Mouse (Mus musculus) neural tube, embryonic 10.5 days (tissue): ENCODE results near the gene Cdyl.

Experiments
- DNase-seq: peaks from one replicate; pipeline ENCODE4 v3.0.0-alpha.2; 2017; ENCODE audit warnings: low spot score; ENCODE audit errors: extremely low spot score

Gene Cdyl

DNA sequence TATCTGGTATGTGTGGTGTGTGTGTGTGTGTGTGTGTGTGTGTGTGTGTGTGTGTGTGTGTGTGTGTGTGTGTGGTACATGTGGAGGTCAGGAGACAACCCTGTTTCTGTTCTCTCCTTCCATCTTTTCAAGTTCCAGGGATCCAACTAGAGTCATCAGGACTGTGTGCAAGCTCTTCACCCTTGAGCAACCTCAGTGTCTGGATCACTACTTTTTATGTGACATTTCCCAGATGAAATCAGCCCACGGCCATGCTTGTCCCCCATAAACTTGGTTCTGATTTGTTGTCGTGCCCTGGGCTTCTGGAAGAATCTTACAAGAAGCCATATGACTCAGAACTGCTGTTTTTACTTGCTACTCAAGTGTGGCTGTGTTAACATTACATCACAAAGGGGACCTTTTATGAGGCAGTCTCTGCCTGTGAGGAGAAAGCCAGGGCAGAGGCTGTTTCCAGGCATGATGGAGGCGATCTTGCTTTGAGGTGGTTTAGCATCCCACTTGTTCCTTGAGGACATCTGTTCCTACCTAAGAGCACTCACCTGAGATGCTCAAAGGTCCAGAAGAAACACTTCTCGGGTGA, at the start of gene Cdyl:
Gene Cdyl (plus strand): TSS at position 428 of the 580 bp plus-strand sequence.
- no peak for DNase-seq

DNA sequence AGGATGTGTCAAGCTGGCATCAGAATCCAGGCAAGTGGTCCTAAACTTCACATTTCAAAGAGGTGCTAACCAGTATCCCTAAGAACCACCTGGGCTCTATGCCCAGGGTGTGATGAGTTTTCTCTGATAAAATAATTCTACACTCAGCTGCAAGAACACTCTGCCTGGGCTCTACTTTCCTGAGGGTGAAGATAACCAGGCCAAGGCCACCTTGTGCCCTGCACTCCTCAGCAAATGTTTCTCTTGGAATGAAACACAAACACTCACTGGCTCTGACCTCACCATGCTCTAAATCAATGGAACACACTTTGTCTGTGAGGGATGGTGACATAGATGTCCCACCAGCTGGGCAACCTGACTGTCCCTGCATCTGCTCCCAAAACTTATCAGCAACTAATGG, 48.9 kb upstream of the Cdyl start:
- DNase-seq: no peak

DNA sequence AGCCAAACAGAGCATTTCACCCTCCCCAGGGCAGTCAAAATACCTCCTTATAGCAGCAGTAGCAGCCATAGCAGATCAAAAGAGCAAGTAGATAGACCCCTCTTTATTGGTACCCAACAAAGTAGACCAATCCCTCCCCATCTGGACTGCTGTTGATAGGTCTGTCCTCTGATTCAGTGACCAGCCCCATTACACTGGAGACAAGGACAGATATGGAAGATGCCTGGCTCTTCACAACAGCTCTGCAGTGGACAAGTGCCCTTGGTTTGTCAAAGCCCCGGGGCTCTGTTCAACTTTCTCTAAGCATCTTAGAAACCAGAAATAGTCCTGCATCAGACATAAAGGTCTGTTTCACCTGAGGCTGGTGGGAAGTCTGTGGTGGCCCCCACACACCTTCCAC, 47.1 kb upstream of the Cdyl start:
- no peak for DNase-seq

DNA sequence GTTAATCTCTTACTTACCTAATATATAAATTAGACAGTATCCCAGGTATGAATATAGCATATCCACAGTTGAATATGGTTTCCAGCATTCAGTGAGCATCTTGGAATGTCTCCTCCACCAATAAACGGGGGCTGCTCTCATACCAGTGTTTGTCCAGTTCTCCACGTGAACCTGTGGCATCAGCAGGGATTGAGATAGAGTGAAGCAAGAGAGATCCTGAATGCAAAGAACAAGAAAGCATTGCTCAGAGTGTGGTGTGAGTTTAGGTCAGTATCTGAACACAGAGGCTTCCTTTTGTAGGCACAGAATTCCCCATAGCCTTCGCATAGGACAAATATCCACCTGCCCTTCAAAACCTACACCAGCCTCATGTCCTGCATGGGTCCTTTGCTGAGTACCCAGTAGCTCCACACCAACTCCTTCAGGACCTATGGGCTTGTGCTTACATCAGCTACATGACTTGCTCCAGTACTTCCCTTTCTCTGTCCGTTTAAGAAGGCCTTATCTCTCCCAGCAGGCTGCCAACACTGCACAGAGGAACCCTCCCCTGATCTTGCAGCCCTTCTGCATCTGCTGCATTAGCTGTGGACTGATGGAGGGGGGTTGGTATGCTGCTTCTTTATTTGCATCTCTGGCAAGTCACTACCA, 44.7 kb upstream of the Cdyl start:
- DNase-seq: no peak

GRCm38 (mm10) chr13:35616524-35617099, 43.0 kb upstream of the Cdyl start:
- DNase-seq: no peak

DNA sequence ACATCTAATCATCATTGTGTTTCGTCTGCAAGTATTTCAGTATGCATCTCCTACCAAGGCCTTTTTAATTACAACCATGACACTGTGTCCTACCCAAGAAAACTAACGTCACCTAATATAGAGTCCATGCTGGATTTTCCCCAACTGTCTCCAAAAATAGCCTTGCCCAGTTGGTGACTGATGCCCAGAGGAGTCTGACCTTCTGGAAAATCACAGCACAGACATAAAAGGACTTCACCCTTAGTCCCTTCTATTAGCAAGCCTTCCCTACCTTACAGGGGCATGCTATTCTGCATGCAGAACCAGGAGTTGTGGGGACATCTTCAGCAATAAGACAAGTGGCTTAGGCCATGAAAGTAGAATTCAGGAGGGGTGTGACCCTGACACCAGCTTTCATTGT, 40.3 kb upstream of the Cdyl start:
- no peak for DNase-seq

DNA sequence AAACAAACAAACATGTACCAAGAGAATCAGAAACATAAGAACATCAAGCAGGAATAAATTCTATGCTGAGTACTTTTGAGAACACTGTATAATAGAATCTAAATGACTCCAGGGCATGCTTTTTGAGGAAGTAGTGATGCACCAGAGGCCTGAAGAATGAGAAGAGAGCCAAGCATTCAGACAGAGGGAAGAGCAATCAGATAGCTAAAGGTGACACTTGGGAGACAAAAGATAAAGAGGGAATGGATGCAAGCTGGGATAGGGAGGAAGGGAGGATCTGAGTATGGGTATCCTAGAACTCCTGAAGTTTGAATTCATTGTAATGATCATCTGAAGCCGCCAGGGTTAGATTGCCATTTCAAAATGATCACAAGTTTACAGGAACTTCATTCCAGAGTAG, 38.9 kb upstream of the Cdyl start:
- no peak for DNase-seq

DNA sequence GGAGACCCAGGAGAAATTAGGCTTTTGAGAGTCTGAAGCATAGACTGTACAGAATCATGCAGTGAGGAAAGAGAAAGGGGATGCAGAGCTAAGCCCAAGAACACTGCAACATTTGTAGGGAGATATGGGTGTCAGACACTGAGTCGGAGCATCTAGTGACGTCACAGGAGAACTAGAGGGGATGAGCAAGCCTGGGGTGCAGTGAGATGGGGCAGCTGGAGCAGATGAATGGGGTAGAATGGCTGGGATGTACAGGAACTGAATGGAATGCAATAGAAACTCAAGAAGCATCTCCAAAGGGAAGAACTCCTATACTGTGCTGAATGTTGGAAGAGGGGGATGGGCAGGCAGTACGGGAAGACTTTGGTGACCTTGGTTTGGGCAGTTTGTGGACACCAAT, 34.8 kb upstream of the Cdyl start:
- DNase-seq: no peak

GRCm38 (mm10) chr13:35625556-35625955, 34.1 kb upstream of the Cdyl start:
- DNase-seq: no peak

DNA sequence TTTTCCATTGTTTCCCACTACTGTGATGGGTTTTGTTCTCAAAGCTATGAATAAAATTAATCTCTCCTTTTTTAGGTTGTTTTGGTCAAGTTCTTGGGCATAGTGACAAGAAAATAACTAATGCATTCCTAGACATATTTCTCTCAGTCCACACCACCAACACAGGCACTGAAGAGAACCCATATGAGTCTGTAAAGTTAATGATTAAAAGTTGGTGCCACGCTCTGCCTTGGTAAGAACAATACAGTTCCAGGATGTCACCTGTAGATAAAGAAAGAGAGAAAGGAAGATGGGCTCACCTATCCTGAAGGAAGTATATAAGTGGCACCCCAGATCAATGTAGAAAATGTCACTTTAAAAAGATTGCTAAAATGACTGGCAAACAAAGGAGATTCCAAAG, 32.3 kb upstream of the Cdyl start:
- no peak for DNase-seq

GRCm38 (mm10) chr13:35647132-35647823, 12.4 kb upstream of the Cdyl start:
- no peak for DNase-seq

- no peak for DNase-seq
These were observed 9.3 kb upstream of the Cdyl start for GRCm38 (mm10) chr13:35650284-35650872.

GRCm38 (mm10) chr13:35652851-35653250, 6.8 kb upstream of the Cdyl start:
- DNase-seq: no peak

DNA sequence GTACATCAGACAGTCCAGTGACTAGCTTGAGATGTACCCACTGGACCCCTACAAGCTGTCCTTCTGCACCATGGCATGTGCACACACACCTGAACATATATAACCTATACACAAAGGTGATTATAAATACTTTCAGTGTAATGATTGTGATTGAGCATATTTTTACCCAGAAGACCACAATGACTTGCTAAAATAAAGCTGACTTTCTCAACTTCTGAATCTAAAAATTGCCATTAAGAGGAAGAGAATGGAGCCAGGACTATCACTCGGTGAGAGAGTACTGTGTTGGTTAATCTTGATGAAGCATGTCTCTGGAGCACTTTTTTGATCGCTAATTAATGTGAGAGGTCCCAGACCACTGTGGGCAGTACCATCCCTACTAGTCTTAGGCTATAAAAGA, 2.8 kb upstream of the Cdyl start:
- no peak for DNase-seq

- no peak for DNase-seq
These were observed 5.8 kb downstream of the Cdyl start for GRCm38 (mm10) chr13:35665456-35665855.

DNA sequence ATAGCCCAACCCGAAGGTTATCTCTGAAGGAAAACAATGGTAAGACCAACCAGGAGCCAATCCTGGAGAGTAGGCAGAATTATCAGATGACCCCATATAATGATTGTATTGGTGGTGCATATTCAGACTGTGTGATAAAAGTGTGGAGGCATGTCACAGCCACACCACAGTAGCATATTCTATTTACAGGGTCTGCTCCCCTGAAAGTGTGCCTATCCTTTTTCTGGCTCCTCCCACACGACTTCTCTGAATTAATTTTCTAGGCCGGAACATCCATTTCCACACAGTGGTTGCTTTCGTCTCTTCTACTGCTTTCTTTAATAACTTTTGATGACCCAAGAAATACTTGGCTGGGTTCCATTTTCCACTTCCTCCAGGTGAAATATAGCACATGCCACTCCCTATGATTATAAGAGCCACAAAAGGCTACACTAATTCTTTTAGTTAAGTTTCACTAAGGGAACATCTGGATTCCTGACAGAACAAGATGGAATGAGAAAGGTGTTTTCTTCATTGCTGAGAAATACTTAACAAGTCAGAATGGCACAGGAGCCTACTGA, 10.4 kb downstream of the Cdyl start:
- no peak for DNase-seq

GRCm38 (mm10) chr13:35670875-35671274, 11.2 kb downstream of the Cdyl start:
- DNase-seq: no peak

DNA sequence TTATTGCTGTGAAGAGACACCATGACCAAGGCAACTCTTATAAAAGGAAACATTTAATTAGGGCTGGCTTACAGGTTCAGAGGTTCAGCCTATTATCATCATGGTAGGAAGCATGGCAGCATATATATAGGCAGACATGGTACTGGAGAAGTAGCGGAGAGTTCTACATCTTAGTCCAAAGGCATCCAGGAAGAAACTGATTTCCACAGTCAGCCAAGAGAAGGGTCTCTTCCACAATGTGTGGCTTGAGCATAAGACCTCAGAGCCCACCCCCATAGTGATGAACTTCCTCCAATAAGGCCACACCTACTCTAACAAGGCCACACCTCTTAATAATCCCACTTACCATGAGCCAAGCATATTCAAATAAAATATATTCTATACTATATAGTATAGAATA, 17.3 kb downstream of the Cdyl start:
- DNase-seq: no peak

DNA sequence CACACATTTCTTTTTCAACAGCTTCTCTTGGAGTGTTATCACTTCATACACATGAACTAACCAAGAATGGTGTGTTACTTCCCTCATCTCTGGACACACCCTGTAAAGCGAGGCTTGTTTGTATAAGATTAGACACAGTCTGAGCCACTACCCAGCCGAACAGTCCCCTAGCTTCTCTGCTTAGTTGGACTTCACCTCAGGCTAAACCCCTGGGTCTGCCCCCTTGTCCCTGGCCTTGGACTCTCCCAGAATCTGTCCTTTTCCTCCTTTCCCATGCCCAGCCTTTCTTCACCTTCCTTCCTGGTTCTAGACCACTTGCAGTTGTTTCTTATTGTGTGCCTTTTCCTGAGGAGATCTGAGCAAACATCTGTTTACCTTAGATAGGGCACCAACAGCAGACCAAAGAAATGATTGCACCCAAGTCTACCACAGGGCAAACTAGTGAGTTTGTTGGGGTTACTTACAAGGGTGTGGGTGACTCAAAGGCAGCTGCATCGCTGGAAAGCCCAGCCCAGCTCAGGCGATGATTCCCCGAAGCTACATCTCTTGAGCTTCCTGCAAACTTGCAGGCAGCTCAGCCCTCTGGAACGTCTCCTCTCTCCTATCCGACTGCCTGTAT, 17.9 kb downstream of the Cdyl start:
- DNase-seq: no peak

GRCm38 (mm10) chr13:35678691-35679090, 19.1 kb downstream of the Cdyl start:
- no peak for DNase-seq

DNA sequence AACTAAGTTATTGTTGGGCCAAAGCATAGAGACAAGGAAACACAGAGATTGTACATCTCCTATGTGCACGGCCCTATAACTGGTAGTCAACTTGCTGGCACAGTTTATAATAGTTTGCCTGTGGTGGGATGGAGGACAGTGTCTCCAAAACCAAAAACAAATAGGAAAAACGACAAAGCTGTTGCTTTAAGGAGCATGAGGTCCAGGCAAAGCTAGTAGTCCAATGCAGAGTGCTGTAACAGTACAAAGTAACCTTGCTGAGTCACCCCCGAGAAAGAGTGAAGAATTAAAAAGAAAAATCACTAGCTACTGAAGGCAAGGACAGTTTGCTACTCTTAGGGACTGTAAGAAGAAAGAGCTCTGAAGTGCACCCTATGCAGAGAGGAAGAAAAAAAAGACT, 21.7 kb downstream of the Cdyl start:
- DNase-seq: no peak
